Mouse (Mus musculus) G1E-ER4 (cell line): ENCODE results near the gene Fahd2a. TPM values are rescaled to one million over a fixed set of nuclear protein-coding genes. Genes with fewer than 3 reads are reported as not detected.

Source experiments
- GATA1 ChIP-seq: IDR thresholded peaks from one replicate; pipeline ENCODE4 v1.8.0; 2012; ENCODE audit warnings: low read length, inconsistent platforms
- polyA plus RNA-seq: library from polyadenylated mRNA; stranded (reverse); fragments of >175 nt; gene quantifications from 2 replicates; pipeline ENCODE4 v1.2.3, GENCODE M21; 2012

The Fahd2a gene
- polyA plus RNA-seq, 1 experiment = 29.6 TPM

DNA sequence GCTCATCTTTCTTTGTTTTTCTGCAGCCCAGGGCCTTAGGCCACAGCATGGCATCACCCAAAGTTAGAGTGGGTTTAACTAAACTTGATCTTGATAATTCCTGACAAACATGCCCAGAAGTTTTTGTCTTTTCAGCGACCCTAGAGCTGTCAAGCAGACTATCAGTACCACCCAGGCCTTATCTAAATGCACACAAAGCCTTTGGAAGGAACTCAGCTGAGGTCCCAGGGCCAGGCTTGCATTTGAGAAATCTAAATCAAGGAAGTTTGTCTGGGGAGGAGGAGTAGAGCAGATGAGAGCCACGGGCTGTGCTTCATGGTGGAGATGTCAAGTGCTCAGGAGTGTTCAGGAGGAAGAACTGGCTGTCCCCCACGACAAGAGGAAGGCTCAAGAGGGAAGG is 2.5 kb upstream of the Fahd2a start:
- no peak for TF ChIP-seq GATA1

DNA sequence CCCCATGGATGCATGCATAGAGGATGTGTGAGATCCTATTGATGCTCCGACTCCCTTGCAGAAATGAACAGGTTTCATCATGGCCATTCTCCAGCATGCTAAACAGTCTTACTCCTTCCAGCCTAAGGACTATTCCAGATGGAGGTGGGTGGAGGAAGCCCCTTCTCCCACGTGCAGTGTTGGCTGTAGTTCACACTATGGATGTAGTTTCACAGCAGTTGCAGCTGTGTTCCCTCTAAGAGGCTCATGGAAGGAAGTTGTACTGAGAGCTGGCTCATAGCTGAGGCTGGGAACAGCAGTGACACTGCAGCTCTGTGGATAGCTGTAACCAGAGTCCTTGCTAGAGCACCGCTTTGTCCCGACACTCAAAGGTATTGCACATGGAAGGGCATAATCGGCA is 6.7 kb downstream of the Fahd2a start:
- no peak for TF ChIP-seq GATA1

DNA sequence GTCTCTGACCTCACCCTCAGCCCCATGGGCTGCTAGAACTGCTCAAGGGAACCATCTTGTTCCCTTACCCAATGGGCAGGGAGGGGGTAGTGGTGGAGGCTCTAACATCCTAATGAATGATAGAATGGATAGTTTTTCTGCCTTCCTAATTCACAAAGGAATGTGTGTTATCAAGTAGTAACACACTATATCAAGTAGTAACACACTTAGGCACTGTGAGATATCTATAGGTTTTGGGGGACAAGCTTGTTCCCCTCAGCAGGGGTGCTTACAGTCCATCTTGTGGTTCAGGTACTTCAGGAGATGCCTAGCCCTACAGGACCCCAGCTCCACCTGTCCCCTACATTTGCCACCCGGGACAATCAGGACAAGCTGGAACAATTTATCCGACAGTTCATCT is 8.8 kb downstream of the Fahd2a start:
- no peak for TF ChIP-seq GATA1

DNA sequence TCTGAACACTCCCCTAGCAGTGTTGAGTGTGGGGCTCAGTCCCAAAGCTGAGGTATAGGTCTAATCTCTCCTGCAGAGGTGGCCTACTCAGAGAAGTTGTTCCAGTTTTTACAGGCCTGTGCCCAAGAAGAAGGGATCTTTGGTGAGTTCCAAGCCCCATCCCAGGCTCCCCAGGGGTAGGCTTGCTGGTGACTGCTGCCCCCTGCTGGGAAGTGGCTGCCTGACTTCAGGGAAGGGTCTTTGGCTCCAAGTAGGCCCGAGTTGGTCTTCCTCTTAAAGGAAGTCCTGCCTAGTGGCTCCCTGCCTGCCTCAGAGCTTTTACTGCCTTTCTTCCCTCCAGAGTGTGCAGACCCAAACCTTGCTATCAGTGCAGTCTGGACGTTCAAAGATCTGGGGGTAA is 9.2 kb downstream of the Fahd2a start:
- no peak for TF ChIP-seq GATA1

DNA sequence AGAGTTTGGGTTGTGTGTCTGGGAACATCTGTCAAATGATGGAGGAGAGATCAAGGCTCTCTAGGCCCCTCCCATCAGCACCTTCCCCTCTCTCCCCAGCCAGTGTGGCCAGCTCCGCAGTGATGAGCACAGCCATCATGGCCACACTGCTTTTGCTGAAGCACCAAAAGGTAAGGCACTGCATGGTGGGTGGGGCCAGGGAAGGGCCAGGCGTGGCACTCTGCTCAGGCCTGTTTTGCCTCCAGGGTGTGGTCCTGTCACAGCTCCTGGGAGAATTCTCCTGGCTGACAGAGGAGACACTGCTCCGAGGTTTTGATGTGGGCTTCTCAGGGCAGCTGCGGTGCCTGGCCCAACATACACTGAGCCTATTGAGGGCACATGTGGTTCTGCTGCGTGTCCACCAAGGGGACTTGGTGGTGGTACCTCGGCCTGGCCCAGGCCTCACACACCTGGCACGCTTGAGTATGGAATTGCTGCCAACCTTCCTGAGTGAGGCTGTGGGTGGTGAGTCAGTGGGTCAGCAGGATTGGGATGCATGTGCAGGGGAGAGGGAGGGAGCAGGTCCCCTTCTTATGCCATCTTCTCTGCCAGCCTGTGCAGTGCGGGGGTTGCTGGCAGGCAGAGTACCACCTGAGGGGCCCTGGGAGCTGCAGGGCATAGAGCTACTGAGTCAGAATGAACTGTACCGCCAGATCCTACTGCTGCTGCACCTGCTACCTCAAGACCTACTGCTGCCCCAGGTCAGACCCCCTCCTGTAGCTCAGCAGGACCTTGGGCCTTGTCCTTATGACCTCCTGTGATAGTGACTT is 10.7 kb downstream of the Fahd2a start:
- TF ChIP-seq GATA1 = no peak

DNA sequence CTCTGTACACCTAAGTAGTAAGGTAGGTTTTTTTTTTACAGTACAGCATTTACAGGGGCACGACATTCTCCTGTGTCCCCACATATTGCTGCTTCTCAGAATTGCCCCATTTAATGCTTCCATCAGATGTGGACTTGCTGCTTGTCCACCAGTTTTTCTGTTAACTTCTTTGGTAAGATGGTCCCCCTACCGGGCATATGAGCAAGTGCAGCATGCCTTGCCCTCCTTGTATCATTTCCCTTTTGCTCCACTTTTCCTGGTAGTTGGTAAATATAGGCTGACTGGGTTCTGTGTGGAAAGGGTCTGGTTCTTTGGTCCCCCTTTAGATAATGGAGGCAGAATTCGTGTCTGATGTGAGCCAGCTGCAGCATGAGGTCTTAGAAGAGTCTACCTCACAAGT is 14.1 kb downstream of the Fahd2a start:
- no peak for TF ChIP-seq GATA1

DNA sequence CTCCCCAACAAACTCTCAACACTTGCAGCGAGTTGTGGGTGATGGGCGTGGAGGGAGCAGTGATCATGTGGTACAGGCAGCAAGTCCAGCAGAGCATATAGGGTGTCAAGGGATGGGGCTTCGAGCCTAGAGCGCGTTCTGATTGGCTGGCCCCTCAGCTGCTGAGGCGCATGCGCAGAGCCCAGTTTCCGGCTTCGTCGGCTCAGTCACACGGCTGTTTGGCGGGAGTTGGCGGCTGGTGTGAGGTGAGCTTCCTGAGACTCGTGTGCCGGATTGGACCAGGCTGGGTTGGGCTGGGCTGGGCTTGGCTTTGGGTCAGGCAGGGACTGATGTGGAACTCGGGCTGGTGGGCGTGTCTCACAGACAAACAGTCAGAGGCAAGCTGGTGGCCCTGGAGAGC is 19.4 kb downstream of the Fahd2a start, which contains the start of gene Gpat2:
Gene Gpat2, plus strand, starts transcription at position 223 of the 400 bp plus-strand sequence.
- TF ChIP-seq GATA1 = no peak

DNA sequence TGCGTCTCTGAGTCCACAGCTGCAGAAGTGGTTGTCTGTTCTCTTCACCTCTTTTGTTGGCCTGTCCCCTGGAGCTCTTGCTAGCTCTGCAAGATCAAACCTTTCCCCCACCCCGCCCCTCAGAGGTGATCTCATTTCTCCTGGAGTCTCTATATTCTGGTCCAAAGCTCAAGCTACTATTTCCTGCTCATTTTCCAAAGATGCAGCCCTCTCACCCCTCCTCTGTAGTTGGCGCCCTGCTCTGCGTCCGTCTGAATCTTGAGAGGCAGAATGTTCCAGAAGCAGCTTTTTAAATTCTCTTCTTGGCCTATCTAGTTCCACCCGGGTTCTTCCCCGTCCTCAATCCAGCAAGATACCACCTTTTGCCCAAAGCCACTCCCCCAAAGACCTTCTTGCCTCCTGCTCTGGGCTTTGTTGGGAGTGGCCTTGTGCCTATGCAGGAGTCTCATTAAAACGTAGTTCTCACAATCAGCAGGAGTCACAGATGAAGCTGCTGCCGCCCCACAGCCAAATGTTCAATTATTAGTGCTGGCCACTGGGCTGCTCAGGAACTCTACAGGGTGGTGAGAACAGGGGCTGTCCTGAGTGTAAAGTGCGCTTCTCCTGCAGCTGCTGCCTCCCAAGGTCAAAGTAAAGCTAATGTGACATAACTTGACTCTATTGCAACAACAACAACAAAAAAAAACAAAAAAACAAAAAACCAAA is 25.9 kb downstream of the Fahd2a start:
- TF ChIP-seq GATA1 = no peak

DNA sequence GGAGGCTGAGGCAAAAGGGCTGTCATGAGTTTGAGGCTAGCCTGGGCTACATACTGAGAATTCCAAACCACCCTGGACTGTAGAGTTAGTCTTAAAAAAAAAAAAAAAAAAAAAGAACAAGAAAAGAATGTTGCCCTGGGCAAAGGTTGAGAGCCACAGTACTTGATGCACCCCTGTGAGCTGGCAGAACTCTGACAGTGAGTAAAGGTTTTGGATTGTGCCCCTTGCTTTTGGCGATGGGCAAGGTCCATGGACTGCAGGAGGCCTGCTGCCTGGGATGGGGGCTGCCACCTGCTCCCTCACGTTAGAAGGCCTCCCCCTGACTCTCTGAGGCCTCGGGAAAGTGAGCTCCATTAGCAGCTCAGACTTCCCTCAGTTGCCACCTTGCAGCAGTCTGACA is 27.7 kb downstream of the Fahd2a start:
- TF ChIP-seq GATA1 = no peak

DNA sequence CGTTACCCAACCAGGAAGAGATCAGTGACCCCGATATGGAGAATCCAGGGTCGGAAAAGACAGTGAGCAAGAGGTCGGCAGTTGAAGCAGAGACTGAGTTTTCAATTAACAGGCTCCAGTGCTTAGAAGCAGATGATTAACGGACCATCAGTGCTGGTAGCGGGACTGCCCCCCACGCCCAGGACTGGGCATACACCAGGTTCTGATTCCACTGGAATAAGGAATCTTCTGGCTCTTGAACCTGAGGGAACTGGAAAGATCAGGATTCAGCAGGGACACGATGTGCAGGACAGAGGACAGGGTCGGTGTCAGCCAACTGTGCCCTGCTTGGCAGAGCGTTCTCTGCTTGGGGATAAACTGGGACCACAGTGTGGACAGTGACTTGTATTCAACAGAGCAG is 28.6 kb downstream of the Fahd2a start:
- no peak for TF ChIP-seq GATA1

DNA sequence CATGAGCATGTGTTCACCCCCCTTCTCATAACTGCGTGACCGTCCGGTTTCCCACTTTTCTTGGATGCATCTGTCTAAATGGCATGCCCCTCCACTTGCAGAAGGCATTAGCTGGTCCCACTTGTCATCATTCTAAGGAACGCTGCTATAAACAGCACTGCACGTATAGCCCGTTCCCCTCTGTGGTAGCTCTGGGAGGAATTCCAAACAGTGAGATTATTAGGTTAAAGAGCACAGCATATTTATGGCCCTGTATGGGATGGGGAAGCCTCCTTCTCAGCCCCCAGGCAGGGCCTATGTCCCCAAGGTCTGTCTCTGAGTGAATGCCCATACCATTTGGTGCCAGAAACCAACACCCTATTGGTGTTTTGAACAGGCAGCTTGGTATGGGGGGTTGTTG is 33.2 kb downstream of the Fahd2a start:
- TF ChIP-seq GATA1 = no peak

DNA sequence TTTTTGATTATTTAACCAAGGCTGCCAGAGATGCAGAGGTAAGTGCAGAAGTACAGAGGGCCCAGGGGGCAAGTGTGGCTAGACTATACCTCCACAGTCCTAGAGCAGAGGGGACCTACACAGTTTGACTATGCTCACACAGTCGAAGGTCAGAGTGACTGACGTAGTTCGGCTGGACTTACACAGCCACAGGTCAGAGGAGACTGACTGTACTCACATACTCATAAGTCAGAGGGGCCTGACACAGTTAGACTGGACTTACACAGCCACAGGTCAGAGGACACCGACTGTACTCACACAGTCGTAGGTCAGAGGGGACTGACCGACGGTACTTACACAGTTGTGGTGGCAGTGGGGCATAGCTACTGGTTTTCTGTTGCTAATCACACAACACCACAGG is 45.6 kb downstream of the Fahd2a start:
- TF ChIP-seq GATA1 = no peak

DNA sequence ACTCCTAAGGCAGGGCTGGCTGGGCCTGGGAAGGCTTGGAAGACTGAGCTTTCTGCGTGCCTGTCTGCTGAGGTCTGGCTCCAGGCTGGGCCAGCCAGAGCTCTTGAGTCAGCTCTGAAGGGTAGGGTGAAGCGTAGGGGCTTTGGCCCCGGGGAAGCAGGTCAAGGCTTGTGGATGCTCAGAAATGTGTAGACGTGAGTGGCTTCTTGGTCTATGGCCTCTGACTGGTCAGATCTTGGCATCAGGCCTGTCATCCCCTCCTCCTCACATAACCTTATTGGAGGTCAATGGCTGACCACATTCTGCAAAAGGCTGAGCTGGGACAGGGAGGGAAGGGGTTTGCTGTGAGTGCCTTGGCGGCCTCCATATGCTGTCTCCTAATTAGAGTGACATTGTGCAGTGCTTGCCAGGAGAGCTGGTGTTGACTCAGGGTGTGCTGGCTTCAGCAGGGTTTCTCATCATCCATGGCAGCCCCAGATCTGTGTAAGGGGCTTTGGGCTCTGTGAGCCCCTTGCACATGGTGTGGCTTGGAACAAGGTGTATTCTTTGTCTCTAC is 49.7 kb downstream of the Fahd2a start:
- no peak for TF ChIP-seq GATA1

DNA sequence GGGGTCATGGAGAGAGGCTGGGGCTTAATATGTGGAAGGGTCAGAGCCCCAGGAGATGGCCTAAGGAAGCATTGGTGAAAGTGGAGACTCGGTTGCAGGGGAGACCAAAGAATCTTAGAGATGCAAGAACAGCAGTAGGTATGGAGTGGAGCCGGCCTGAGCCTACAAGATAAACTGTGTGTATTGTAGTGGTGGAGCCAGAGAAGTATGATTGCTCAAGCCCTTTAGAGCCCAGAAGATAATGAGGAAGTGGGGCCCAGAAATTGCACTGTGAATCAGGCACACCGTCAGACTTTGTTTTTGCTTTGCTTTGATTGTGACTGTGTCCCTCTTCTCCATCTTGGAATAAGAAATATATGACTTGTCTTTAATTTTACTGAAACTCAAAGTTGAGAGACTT is 53.0 kb downstream of the Fahd2a start:
- no peak for TF ChIP-seq GATA1

DNA sequence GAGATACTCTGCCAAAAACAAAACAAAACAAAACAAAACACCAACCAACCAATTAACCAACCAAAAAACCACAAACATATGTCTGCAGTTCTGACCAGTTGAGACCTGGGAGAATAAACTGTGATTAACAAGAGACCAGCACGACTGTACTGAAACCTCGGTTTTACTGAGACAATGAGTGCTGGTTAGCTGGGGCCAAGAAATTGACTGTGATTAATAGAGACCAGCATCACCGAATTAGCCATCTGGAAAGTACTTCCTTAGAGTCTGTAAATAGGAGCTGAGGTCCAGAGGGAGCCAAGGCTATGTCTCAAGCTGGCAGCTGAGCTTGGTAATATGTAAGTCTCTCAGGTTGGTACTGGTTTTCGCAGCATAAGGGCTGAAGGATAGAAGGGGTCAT is 53.5 kb downstream of the Fahd2a start:
- no peak for TF ChIP-seq GATA1

DNA sequence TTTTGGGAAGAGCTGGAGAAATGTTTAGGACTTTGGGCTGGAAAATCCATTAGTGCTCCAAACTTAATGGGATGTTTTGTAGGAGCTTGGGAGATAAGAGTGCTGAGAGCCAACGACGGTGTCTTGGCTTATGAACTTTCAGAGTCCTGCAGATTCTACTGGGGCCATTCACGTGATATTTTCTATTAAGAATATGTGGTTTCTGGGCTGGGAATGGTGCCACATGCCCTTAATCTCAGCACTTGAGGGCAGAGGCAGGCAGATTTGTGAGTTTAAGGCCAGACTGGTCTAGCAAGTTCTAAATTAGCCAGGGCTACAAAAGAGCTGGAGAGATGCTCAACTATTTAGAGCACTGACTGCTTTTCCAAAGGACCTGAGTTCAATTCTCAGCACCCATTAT is 54.0 kb downstream of the Fahd2a start:
- TF ChIP-seq GATA1 = no peak

DNA sequence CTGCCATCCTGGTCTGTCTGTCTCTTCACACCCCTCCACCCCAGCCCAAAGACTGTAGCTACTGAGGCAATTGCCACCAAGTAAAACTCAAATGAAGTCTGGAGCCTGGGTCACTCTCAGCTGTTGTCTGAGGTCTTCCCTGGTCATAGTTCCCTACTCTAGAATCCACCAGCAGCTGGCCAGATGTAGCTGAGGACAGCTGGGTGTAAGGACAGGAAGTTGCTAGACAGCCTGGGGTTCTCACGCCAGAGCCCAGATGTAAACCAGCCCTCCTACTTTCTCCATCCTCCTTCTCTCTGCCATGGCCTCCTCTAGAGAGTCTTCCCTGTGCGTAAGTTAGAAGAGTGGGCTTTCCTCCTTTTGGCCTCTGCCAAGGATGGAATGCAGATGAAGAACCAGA is 56.8 kb downstream of the Fahd2a start:
- no peak for TF ChIP-seq GATA1

Other genes with a start within 250 kb of the Fahd2a start
- 0.03 and 0.09 TPM in 2 replicates for gene 1810024B03Rik, start 236.3 kb downstream of the Fahd2a start, polyA plus RNA-seq
- gene Snrnp200, start 236.2 kb downstream of the Fahd2a start, polyA plus RNA-seq = 19.7 and 31.8 TPM in 2 replicates
- gene Ciao1, start 196.7 kb downstream of the Fahd2a start, polyA plus RNA-seq = 21.5 and 21.8 TPM in 2 replicates
- 26.4 and 30.3 TPM in 2 replicates for gene Tmem127, start 196.7 kb downstream of the Fahd2a start, polyA plus RNA-seq
- 47.0 and 51.8 TPM in 2 replicates for gene Stard7, start 174.3 kb downstream of the Fahd2a start, polyA plus RNA-seq
- gene Dusp2, start 108.4 kb downstream of the Fahd2a start, polyA plus RNA-seq = 0.03 TPM in 1 of 2 replicates, not detected in the other
- not detected in 2 replicates for gene Astl, start 105.9 kb downstream of the Fahd2a start, polyA plus RNA-seq
- not detected in 2 replicates for gene Adra2b, start 81.4 kb downstream of the Fahd2a start, polyA plus RNA-seq
- not detected in 2 replicates for gene Gpat2, start 19.4 kb downstream of the Fahd2a start, polyA plus RNA-seq
- not detected in 2 replicates for gene Kcnip3, start 77.5 kb upstream of the Fahd2a start, polyA plus RNA-seq
- gene Prom2, start 96.9 kb upstream of the Fahd2a start, polyA plus RNA-seq = not detected in 2 replicates
- 0.14 and 0.16 TPM in 2 replicates for gene Zfp661, start 142.5 kb upstream of the Fahd2a start, polyA plus RNA-seq
- 228 and 229 TPM in 2 replicates for gene Mrps5, start 142.7 kb upstream of the Fahd2a start, polyA plus RNA-seq
- not detected in 2 replicates for gene Mal, start 212.1 kb upstream of the Fahd2a start, polyA plus RNA-seq